Mouse (Mus musculus) layer of hippocampus, adult 9-11 months (tissue): ENCODE results near the gene Yif1a.

Source experiments
- DNase-seq: peaks from one replicate; pipeline ENCODE4 v3.0.0; 2022

The Yif1a gene

GRCm38 (mm10) chr19:5087884-5088728 lies at the start of gene Yif1a:
Yif1a (plus strand) TSS chr19:5088538.
- DNase-seq: peak; percentile 99

GRCm38 (mm10) chr19:5038709-5039156 lies 49.6 kb upstream of the Yif1a start, which contains the start of the genes B4gat1 and AC124502.3:
B4gat1 (plus strand) TSS chr19:5038826.
AC124502.3 (plus strand) TSS chr19:5038891.
- DNase-seq: peak; percentile 93

- DNase-seq: no peak
Measured at GRCm38 (mm10) chr19:5039301-5040114, 48.8 kb upstream of the Yif1a start.

GRCm38 (mm10) chr19:5040862-5041523 lies 47.3 kb upstream of the Yif1a start, which contains the start of gene Brms1:
Brms1 (plus strand) TSS chr19:5041354.
- DNase-seq: peak; percentile 95

GRCm38 (mm10) chr19:5041588-5041987 lies 46.8 kb upstream of the Yif1a start:
- no peak for DNase-seq

GRCm38 (mm10) chr19:5045531-5045930 lies 42.8 kb upstream of the Yif1a start:
- DNase-seq: no peak

- peak; percentile 82 for DNase-seq
Measured at GRCm38 (mm10) chr19:5048138-5049056, 39.9 kb upstream of the Yif1a start.

- DNase-seq: no peak
Measured at GRCm38 (mm10) chr19:5049325-5049724, 39.0 kb upstream of the Yif1a start.

GRCm38 (mm10) chr19:5050047-5050905 lies 38.1 kb upstream of the Yif1a start, which contains the start of gene Rin1:
Rin1 (plus strand) TSS chr19:5050481.
- peak; percentile 91 for DNase-seq

GRCm38 (mm10) chr19:5051031-5051430 lies 37.3 kb upstream of the Yif1a start:
- DNase-seq: no peak

- no peak for DNase-seq
Measured at GRCm38 (mm10) chr19:5051515-5051914, 36.8 kb upstream of the Yif1a start.

- DNase-seq: no peak
Measured at GRCm38 (mm10) chr19:5052166-5052822, 36.0 kb upstream of the Yif1a start.

GRCm38 (mm10) chr19:5052853-5053252 lies 35.5 kb upstream of the Yif1a start:
- DNase-seq: no peak

GRCm38 (mm10) chr19:5053909-5054308 lies 34.4 kb upstream of the Yif1a start:
- DNase-seq: no peak

GRCm38 (mm10) chr19:5056251-5056650 lies 32.1 kb upstream of the Yif1a start:
- DNase-seq: no peak

GRCm38 (mm10) chr19:5057876-5058775 lies 30.2 kb upstream of the Yif1a start:
- DNase-seq: no peak

- no peak for DNase-seq
Measured at GRCm38 (mm10) chr19:5058801-5059771, 29.3 kb upstream of the Yif1a start.
